Mouse (Mus musculus) sigmoid colon, adult 10 weeks (tissue): ENCODE measurements around the gene Gm11569. TPM values are rescaled to one million over a fixed set of nuclear protein-coding genes. Genes with fewer than 3 reads are reported as not detected.

ENCODE experiments used
- polyA plus RNA-seq: library from polyadenylated mRNA; stranded (reverse); fragments of 350-450 nt; fragmentation: Illumina TruSeq; extraction: RNeasy Lipid Tissue Mini Kit (QIAGEN cat#74804); gene quantifications from one replicate; pipeline ENCODE4 v1.2.3, GENCODE M21; 2014; ENCODE audit warnings: low read depth, low replicate concordance

Gene Gm11569
- not detected for polyA plus RNA-seq

DNA sequence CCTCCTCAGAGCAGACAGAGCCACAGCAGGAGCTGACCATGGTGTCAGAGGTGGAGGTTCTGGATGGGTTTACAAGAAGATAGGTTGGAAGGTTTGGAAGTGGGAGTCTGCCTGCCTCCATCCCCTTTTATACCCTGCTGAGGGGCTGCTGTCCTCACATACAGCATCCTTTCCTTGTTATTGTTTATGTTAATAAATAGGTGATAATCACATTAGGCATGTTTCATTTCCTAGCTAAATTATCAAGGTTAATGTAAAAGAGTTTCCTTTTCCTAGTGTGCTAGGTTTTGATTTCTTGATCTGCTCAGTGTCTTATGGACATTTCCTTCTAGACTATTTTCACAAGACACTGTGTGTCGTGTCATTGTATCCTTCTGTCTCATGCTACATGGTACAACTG is at the start of gene Gm11569:
Gene Gm11569, minus strand, starts transcription at position 101 of the 400 bp plus-strand sequence.

GRCm38 (mm10) chr11:99837966-99838365 is 39.2 kb upstream of the Gm11569 start, which contains the start of gene 2300003K06Rik:
TSS of gene 2300003K06Rik (minus strand) at chr11:99838066.

DNA sequence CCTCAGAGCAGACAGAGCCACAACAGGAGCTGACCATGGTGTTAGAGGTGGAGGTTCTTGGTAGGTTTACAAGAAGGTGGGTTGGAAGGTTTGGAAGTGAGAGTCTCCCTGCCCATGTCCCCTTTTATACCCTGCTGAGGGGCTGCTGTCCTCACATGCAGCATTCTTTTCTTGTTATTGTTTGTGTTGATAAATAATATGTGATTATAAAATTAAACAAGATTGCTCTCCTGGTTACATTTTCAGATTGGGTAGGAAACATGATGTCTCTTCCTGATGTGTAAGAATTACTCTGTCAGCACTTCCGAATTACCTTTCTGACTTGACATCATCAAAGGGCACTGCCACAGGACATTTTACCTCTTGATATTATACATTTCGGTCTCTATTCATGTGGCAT is 16.8 kb upstream of the Gm11569 start, which contains the start of gene Gm11564:
Gene Gm11564, minus strand, starts transcription at position 101 of the 400 bp plus-strand sequence.

DNA sequence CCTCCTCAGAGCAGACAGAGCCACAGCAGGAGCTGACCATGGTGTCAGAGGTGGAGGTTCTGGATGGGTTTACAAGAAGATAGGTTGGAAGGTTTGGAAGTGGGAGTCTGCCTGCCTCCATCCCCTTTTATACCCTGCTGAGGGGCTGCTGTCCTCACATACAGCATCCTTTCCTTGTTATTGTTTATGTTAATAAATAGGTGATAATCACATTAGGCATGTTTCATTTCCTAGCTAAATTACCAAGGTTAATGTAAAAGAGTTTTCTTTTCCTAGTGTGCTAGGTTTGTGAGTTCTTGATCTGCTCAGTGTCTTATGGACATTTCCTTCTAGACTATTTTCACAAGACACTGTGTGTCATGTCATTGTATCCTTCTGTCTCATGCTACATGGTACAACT is 11.1 kb upstream of the Gm11569 start, which contains the start of gene Krtap4-13:
Gene Krtap4-13, minus strand, starts transcription at position 101 of the 400 bp plus-strand sequence.

GRCm38 (mm10) chr11:99804346-99804745 is 5.6 kb upstream of the Gm11569 start, which contains the start of gene Gm11554:
TSS of gene Gm11554 (minus strand) at chr11:99804446.

GRCm38 (mm10) chr11:99793367-99793766 is 5.4 kb downstream of the Gm11569 start, which contains the start of gene Gm11596:
TSS of gene Gm11596 (minus strand) at chr11:99793467.

GRCm38 (mm10) chr11:99784900-99785299 is 13.8 kb downstream of the Gm11569 start, which contains the start of gene Krtap4-9:
TSS of gene Krtap4-9 (plus strand) at chr11:99785200.

DNA sequence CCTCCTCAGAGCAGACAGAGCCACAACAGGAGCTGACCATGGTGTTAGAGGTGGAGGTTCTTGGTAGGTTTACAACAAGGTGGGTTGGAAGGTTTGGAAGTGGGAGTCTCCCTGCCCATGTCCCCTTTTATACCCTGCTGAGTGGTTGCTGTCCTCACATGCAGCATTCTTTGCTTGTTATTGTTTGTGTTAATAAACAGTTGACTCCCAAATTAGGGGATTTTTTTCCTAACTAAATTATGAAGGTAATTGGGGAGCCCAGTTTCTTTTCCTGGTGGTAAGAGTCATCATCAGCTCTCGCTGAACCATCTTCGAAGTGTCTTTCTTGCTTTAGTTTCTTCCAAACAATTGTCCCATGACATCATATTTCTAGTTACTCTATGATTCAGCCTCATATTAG is 18.1 kb downstream of the Gm11569 start, which contains the start of gene Krtap4-8:
Gene Krtap4-8, minus strand, starts transcription at position 101 of the 400 bp plus-strand sequence.

DNA sequence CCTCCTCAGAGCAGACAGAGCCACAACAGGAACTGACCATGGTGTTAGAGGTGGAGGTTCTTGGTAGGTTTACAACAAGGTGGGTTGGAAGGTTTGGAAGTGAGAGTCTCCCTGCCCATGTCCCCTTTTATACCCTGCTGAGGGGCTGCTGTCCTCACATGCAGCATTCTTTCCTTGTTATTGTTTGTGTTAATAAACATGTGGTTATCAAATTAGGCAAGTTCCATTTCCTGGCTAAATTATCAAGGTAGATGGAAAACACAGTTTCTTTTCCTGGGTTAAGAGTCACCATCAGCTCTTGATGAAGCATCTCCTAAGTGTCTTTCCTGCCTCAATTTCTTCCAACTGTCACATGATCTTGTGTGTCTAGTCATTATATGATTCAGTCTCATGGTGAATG is 25.9 kb downstream of the Gm11569 start, which contains the start of gene Gm11595:
Gene Gm11595, minus strand, starts transcription at position 101 of the 400 bp plus-strand sequence.

Other genes starting within 250 kb of the Gm11569 start
- not detected for gene Krtap3-3, start 248.1 kb downstream of the Gm11569 start, polyA plus RNA-seq
- not detected for gene Krtap3-2, start 242.1 kb downstream of the Gm11569 start, polyA plus RNA-seq
- not detected for gene Gm11939, start 239.5 kb downstream of the Gm11569 start, polyA plus RNA-seq
- not detected for gene Krtap3-1, start 232.3 kb downstream of the Gm11569 start, polyA plus RNA-seq
- not detected for gene Krtap1-5, start 217.9 kb downstream of the Gm11569 start, polyA plus RNA-seq
- gene Krtap1-4, start 215.3 kb downstream of the Gm11569 start, polyA plus RNA-seq, result not detected
- not detected for gene Krtap1-3, start 207.6 kb downstream of the Gm11569 start, polyA plus RNA-seq
- gene Krtap9-3, start 200.8 kb downstream of the Gm11569 start, polyA plus RNA-seq, result not detected
- not detected for gene Gm11938, start 195.6 kb downstream of the Gm11569 start, polyA plus RNA-seq
- not detected for gene Gm11937, start 188.7 kb downstream of the Gm11569 start, polyA plus RNA-seq
- gene Krtap2-4, start 184.1 kb downstream of the Gm11569 start, polyA plus RNA-seq, result not detected
- gene Gm11562, start 178.5 kb downstream of the Gm11569 start, polyA plus RNA-seq, result not detected
- not detected for gene Krtap4-1, start 170.7 kb downstream of the Gm11569 start, polyA plus RNA-seq
- gene Krtap4-2, start 163.8 kb downstream of the Gm11569 start, polyA plus RNA-seq, result not detected
- gene Krtap4-7, start 154.8 kb downstream of the Gm11569 start, polyA plus RNA-seq, result not detected
- not detected for gene Gm11555, start 148.7 kb downstream of the Gm11569 start, polyA plus RNA-seq
- gene Gm11563, start 140.0 kb downstream of the Gm11569 start, polyA plus RNA-seq, result not detected
- not detected for gene Krtap4-6, start 133.0 kb downstream of the Gm11569 start, polyA plus RNA-seq
- gene Gm14190, start 108.2 kb downstream of the Gm11569 start, polyA plus RNA-seq, result not detected
- not detected for gene Gm14180, start 64.6 kb downstream of the Gm11569 start, polyA plus RNA-seq
- gene Gm11595, start 26.0 kb downstream of the Gm11569 start, polyA plus RNA-seq, result not detected
- not detected for gene Krtap4-8, start 18.2 kb downstream of the Gm11569 start, polyA plus RNA-seq
- not detected for gene Krtap4-9, start 13.7 kb downstream of the Gm11569 start, polyA plus RNA-seq
- not detected for gene Gm11596, start 5.5 kb downstream of the Gm11569 start, polyA plus RNA-seq
- gene Gm11554, start 5.5 kb upstream of the Gm11569 start, polyA plus RNA-seq, result not detected
- not detected for gene Krtap4-13, start 11.0 kb upstream of the Gm11569 start, polyA plus RNA-seq
- not detected for gene Gm11564, start 16.7 kb upstream of the Gm11569 start, polyA plus RNA-seq
- gene 2300003K06Rik, start 39.1 kb upstream of the Gm11569 start, polyA plus RNA-seq, result not detected
- not detected for gene Krtap4-16, start 52.7 kb upstream of the Gm11569 start, polyA plus RNA-seq
- gene Gm11568, start 59.0 kb upstream of the Gm11569 start, polyA plus RNA-seq, result not detected
- gene Gm11559, start 65.5 kb upstream of the Gm11569 start, polyA plus RNA-seq, result not detected
- gene Krtap9-1, start 74.5 kb upstream of the Gm11569 start, polyA plus RNA-seq, result not detected
- not detected for gene Gm11567, start 80.3 kb upstream of the Gm11569 start, polyA plus RNA-seq
- gene Krtap31-1, start 109.0 kb upstream of the Gm11569 start, polyA plus RNA-seq, result not detected
- gene Gm11565, start 115.8 kb upstream of the Gm11569 start, polyA plus RNA-seq, result not detected
- gene Krtap31-2, start 137.4 kb upstream of the Gm11569 start, polyA plus RNA-seq, result not detected
- gene Krtap9-5, start 149.5 kb upstream of the Gm11569 start, polyA plus RNA-seq, result not detected
- gene Krtap29-1, start 180.1 kb upstream of the Gm11569 start, polyA plus RNA-seq, result not detected
- gene Krtap16-1, start 187.7 kb upstream of the Gm11569 start, polyA plus RNA-seq, result not detected
- gene Krtap17-1, start 195.1 kb upstream of the Gm11569 start, polyA plus RNA-seq, result not detected
- gene Krt33a, start 217.3 kb upstream of the Gm11569 start, polyA plus RNA-seq, result not detected
- gene Krt33b, start 230.9 kb upstream of the Gm11569 start, polyA plus RNA-seq, result not detected
- gene Krt34, start 242.6 kb upstream of the Gm11569 start, polyA plus RNA-seq, result not detected